Mouse (Mus musculus) layer of hippocampus, postnatal 25 days (tissue): Measurements from ENCODE around the gene Fkbp5. TPM values are rescaled to one million over a fixed set of nuclear protein-coding genes. Genes with fewer than 3 reads are reported as not detected.
A peak's percentile ranks its signal among the peaks of the same experiment; 100 is the strongest.
"Not testable (repeated sequence)": the region's sequence is repeated elsewhere in the genome, so short reads cannot be mapped to it uniquely, and the experiment has no call there.

ENCODE experiments used
- DNase-seq, 2 experiments: peaks; one replicate each; pipeline ENCODE4 v3.0.0; 2022; ENCODE audit warnings: mixed read lengths in 2 of 2, low spot score in 1 of 2; ENCODE audit errors: extremely low spot score in 1 of 2
- total RNA-seq, 2 experiments: library from RNA; stranded (reverse); gene quantifications; 2 replicates each; pipeline ENCODE4 v1.2.3; 2021

Fkbp5 gene
- total RNA-seq, 2 experiments from 2014 or later, result 62.5 to 85.0 TPM

DNA sequence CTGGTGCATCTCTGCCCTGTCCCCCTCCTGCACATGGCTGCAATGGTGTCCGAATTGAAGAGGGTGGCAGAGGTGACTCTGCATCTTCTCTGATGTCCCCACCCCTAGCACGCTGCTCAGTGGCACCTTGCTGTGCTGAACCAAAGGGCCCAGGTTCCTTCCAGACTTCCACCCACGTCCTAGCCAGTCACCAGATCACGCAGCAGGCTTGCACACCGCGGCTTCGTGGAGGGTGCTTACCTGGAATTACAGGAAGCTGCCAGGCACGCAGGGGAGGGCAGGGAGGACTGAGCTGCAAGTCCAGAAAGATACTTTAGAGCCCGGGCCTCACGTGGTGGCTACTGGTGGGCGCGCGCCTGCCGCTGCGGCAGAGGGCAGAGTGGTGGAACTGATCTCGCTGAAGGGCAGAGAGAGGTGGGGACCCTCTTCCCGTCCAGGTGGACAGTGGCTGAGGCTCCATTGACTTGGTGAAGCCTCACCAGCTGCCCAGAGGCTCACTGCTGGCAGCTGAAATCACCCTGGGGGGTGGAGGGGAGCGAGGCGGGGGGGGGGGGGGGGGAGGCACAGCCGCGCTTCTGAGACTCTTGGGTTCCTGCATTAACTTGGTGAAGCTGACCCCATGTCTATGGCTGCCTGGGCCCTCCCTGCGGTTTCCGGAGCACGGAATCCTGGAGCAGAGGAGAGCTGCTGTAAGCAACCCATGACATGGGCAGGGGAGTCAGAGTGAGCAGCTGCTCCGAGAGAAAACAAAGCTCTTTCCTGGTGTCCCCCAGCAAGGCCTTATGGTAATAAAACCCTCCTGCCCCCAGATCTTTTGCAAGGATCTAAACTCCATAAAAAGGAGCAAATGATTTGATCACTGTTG, 125.5 kb downstream of the Fkbp5 start:
- DNase-seq, result no peak

DNA sequence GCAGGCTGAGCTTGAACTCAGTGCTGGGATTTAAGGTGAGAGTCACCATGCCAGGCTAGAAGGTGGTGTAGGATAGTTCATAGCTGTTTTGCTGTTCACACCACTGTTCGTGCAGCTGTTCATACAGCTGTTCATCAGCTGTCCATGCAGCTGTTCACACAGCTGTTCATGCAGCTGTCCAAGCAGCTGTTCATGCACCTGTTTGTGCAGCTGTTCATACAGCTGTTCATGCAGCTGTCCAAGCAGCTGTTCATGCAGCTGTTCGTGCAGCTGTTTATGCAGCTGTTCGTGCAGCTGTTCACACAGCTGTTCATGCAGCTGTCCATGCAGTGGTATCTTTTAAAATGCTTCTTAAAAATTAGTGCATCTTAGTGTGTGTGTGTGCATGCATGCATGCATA, 128.8 kb downstream of the Fkbp5 start:
- no peak for DNase-seq

DNA sequence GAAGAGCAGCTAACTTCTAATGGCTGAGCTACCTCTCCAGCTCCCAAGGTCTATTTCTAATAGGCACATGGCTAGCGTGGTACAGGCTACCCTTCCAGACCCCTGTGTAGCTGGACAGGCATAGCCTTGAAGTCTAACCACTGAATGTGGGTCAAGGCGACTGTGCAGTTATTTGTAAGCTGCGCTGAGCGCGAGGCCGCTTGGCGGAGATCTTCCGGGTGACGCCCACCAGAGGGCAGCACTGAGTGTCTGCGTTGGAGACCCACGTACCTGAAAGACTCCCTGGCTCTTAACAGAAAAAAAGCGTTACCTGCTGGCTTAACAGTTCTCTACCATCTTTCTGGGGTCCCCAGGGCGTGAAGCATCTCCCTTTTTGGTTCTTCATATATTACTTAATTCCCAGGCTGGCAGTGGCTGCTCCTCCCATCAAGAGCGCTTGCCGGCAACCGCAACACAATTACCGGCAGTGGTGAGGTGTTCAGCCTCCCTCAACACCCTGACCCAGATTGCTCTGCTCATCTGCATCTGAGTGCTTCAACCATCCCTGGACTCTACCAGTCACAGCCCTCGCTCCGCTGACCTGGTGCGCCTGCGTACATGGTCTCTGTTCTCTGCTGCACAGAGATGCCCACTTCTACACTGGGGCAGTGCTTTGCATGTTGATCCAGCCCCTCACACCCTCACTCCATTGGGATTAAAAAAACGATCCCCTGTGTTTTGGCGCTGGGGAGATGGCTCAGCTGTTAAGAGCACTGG, 131.0 kb downstream of the Fkbp5 start:
- DNase-seq, result peak; percentile 75 to 94

DNA sequence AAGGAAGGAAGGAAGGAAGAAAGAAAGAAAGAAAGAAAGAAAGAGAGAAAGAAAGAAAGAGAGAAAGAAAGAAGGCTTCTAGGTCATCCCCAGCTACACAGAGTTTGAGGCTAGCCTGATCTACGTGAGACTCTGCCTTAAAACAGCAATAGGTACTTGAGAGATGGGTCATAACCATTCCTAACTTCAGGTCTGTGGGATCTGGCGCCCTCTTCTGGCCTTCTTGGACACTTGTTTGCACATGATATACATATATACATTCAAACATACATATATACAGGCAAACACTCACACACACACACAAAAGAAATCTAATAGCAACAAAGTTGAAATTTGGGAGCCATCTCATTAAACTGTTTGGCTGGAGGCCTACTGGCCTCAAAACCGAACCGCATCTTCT, 133.0 kb downstream of the Fkbp5 start:
- DNase-seq, result no peak

DNA sequence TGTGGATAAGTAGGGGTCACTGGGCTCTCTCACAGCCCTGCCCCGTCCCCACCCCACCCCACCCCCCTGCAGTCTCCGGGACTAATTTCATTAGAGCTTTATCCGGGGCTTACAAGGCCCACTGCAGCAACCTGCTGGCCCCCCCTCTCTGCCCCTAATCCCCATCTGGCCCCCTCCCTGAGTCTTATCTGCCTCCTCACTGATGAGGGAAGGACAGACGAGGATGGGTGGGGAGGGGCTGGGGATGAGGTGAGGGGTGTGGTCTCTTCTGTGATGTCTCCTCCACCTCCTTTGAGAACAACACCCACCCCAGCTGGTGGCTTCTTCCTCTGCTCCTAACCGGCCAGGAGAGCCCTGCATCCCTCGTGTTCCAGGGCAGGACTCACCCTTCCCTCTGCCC, 137.1 kb downstream of the Fkbp5 start:
- no peak for DNase-seq

DNA sequence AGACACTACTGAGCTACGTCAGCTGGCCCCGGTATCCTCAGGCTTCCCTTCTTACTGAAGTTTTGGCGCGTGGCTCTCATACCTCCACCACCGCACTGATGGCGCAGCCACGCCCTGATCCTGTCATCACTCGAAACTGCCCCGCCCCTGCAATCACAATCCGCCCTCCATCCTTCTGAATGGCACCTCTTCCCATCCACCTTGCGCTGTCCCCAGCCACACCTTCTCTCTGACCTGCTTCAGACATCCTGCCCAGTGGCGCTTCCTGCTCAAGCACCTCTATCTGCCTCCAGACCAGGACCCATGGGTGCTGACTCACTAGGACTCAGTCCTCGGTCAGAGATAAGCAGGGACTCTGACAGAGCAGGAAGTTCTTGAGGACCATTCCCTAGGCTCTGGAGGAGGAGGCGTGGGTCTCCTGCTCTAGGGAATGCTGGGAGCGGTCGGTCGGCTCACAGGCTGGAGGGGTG, 141.7 kb downstream of the Fkbp5 start:
- DNase-seq, result no peak

DNA sequence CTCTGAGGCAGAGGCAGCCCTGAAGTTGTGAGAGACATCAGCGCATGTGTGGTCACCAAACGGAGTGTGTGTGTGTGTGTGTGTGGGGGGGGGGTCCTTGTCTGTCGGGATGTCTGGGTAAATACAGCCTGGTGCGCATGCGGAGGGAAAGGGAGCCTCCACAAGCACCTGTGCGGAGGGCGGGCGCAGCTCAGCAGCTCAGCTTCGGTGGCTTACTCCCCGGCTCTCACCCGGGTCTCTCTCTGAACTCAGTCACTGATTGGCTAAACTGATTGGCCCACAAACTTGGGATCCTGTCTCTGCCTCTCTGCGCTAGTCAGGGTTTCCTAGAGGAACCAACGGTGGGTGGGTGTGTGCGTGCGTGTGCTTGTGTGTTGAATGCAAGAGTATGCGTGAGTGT, 142.8 kb downstream of the Fkbp5 start:
- DNase-seq, result no peak

DNA sequence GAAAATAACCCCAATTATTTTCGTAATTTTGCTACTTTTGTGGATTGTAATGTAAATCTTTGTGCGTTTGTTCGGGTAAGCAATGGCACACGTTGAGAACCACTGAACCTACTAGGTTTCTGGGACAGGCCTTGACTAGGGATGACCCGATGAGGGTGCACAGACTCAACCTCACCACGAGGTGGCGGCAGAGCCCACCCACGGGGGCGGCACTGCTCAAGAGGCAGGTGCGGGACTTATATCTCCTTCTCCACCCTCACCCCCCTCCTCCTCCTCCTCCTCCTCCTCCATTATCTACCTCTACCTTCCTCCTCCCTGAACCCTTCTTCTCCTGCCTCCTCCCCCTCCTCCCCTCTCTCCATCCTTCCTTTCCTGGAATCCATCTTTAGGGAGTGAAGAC, 143.5 kb downstream of the Fkbp5 start:
- peak in 1 of 2 experiments; percentile 38 for DNase-seq

DNA sequence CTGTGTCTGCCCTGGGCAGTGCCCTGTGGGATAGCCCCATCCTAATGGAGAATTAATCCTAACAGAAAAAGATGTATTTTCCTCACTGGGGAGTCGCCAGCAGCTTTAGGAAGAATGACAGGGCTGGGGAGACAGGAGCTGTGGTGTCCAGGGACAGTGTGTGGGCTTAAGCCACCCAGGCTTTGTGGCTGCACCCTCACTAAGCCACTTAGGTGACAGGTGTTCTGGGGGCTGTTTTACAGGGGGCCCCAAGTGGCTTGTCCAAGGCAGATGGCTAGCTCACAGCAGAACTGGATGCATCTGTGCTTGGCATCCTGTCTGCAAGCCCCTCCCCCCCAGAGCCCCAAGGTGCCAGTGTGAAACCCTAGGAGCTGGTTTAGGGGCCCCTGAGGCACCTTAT, 145.4 kb downstream of the Fkbp5 start:
- no peak for DNase-seq

DNA sequence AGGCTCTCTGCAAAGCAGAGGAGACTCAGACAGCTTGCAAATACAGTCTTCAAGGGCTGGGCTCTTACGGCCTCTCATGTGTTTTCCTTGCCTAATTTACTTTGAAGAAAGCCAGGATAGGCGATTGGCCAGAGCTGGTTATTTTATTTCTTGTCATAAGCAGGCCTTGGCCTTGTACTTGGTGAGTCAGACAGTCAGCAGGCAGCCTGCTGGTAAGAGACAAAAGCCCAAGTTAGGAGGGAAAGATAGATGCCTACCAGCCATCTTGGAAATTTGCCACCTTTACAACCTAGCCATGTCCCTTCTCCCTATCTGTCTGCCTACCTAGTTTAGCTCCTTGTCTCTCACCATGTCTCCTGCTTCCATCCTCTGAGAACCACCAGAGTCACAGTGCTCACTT, 146.0 kb downstream of the Fkbp5 start:
- no peak for DNase-seq

DNA sequence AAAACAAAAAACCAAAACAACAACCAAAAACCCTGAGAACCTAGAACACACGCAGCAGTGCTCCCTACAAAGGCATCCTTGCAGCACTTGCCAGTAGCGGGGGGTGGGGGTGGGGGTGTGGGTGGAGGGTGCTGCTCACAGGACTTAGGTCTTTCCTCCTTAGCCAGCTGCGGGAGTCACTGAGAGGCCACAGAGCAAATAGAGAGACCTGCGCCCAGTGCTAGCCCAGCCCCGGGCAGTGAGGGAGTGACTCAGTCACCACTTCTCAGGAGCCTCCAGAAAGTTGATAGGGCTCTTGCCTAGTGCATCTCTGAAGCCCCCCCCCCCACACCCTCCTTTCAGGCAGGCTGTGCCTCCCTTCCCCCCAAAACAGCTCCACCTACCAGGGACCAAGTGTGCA, 148.3 kb downstream of the Fkbp5 start:
- DNase-seq, result no peak

DNA sequence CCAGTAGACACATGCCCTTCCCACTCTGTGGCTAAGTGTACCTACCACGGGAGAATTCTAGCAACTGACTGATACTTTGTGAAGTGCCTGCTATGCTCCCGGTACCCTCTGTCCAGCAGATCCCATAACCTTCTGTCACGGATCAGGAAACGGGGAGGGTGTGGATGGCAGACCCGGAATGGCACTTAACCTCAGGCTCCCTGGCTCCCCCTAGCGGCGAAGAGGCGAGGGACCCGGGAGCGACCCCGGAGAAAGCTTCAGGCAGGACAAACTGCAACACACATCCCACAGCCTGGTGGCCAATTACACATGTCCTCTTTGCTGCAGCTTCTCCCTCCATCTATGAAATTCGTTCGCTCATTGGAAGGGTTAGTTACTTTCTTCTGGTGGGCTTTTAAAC, 148.9 kb downstream of the Fkbp5 start:
- DNase-seq, result peak; percentile 46 to 79

DNA sequence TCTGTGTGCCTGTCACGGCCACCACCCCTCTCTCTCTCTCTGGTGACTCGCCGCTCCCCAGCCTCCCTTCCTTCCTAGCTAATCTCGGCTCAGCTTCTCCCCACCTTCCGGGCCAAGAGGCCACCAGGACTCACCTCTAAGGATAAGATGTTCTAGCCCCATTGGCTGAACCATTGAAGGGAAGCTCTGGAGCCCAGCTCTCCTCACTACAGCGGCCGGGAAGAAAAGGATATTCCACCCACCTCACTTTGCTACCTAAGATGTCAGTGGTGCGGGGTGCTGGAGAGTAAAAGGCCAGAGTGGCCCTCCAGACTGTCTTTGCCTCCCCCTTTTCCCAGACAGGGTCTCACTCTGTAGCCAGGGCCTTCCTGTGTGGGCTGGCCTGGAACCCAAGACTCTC, 152.2 kb downstream of the Fkbp5 start, which contains the start of gene Tulp1:
Gene Tulp1, minus strand, starts transcription at position 101 of the 400 bp plus-strand sequence.
- DNase-seq, result no peak

DNA sequence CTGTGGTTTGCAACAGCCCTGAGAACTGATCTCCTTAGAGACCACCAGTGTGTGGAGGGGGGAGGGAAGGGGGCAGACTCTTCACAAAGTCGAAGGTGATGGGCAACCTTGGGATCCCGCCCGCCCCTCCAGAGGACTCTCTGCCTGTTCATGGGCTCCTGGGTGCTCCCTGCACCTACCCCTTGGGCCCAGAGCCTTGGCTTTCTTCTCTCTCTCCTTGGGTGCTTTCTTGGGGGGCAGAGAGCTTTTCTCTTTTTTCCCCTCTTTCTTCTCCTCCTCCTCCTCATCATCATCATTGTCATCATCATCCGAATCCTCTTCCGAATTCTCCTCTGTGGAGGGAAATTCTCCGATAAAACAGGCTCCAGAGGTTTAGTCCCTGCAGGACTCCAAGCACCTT, 153.8 kb downstream of the Fkbp5 start:
- no peak for DNase-seq

DNA sequence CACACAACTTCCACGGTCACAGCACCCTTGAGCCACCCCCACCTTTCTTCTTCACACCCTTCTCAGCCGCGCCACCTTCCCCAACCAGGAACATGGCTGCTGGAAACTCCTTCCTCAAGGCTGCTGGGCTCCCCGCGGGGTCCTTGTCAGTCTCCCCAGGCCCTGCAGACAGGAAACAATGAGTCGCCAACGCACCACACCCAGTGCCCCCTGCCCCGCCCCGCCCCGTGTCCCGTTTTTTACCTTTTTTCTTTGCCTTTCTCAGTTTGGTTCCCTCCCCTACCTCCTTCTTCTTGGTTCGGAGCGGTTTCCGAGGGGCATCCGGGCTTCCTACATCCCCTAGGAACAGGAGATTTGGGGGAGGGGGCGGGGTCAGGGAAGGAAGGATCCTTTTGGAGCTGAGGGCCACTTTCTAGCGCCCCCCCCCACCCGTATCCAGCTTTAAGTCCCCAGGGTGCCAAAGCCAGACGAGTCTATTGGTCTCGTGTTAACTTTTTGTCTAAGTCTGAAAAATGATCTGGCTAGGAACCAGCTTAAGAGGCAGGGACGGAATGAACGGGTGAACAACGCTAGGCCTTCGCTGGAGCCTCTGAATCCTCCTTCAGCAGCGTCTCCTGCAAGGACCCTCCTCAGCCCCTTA, 154.6 kb downstream of the Fkbp5 start:
- no peak for DNase-seq

DNA sequence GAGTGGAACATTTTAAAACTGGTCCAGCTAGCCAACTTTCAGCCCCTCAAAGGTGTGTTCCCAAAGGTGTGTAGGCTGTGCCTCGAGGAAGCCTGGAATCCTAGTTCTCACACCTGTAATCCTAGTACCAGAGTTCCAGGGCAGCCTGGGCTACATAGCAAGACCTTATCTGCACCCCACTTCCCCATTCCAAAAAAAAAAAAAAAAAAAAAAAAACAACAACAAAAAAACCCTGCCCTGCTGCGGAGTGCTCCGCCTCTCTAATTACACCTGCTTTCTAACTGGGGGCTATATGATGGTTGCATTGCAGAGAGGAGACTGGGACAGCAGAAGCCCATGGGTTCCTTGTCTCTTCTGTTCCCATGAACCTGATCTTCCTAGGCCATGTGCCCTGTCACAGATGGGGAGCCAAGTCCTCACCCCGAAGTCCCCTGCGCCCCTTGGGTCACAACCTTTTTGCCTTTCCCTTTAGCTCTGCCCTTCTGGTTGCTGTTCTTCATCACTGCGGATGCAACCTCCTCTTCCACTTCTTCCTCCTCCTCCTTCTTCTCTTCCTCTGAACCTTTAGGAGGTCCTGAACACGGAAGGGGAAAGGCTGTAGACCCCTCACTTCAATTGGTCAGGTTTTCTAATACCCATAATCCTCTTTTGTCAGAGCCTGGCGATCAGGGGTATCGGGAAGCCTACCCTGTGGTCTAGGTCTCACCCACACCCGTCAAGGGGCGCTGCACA, 155.2 kb downstream of the Fkbp5 start:
- DNase-seq, result no peak

DNA sequence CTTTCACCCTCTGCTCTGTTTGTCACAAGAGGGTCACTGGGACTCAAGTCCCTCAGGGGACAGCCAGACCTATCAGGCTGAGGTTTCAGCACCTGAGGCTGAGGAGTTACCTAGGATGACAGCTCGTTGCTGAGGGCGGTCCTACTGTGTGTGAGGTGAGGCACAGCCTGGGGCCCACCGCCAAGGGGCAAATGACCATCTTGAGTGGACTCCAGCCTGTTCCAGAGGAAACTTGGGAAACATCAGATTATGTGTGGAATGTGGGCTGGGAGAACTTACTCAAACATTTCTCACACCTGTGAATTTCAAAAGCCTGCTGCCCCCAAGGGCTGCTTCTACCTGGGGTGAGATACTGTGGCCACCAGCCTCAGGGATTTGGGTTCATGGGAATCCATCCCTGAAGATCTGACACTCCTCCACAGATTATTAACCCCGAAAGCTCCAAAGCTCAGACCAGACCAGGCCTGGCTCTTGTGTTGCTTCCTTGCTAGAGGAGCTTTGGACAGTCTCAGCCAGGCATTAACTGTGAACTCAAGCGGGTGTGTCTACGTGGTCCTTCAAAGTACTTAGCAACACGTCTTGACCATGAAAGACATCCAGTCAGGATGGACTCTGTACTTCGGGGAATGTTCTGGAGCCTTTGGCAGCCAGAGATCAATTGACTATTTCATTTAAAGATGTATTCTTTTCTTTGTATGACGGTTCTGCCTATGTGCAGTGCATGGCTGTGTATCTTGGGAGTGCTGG, 156.6 kb downstream of the Fkbp5 start:
- DNase-seq, result no peak

DNA sequence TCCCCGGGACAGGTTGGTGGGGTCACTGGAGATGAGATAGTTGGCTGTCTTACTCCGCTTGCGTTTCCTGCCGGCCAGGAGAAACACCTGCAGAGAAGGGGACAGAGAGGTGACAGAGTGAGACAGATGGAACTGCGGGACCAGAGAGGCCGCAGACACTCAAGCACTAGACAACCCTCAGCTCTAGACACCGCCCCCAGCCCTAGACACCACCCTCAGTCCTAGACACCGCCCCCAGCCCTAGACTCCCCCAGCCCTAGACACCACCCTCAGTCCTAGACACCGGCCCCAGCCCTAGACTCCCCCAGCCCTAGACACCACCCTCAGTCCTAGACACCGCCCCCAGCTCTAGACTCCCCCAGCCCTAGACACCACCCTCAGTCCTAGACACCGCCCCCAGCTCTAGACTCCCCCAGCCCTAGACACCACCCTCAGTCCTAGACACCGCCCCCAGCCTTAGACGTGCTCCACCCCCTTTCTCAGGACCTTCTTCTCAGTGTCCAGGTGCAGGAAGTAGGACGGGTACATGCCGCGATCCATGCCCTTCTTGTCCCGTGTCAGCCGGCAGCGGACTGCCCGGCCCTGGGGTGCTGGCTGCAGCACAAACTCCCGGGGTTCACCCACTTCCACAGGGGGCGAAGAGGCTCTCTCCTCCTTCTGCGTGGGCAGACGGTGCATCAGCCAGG, 158.6 kb downstream of the Fkbp5 start:
- not testable (repeated sequence) for DNase-seq

DNA sequence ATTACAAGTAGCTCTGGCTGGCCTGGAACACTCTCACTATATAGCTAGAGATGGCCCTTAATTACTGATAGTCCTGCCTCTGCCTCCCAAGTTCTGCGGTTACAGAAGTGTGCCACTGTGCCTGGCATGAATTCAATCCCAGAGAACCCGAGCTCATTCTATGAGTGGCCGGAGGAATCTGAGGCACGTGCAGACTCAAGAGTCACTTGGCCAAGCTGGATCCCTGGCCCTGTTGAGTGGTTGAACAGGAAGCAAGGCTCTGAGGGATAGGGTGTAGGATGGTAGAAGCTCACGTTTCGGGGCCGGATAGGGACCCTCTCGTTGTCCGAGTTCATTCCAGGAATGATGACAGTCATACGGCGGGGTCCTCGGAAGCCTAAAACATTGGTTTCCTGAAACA, 161.5 kb downstream of the Fkbp5 start:
- DNase-seq, result no peak
